Mouse (Mus musculus): ENCODE results near the gene Cacna2d2. TPM values are rescaled to one million over a fixed set of nuclear protein-coding genes. Genes with fewer than 3 reads are reported as not detected.
A peak's percentile ranks its signal among the peaks of the same experiment; 100 is the strongest.

The Cacna2d2 gene
- polyA plus RNA-seq, 1 experiment from 2014 or later, result 0.64 TPM

DNA sequence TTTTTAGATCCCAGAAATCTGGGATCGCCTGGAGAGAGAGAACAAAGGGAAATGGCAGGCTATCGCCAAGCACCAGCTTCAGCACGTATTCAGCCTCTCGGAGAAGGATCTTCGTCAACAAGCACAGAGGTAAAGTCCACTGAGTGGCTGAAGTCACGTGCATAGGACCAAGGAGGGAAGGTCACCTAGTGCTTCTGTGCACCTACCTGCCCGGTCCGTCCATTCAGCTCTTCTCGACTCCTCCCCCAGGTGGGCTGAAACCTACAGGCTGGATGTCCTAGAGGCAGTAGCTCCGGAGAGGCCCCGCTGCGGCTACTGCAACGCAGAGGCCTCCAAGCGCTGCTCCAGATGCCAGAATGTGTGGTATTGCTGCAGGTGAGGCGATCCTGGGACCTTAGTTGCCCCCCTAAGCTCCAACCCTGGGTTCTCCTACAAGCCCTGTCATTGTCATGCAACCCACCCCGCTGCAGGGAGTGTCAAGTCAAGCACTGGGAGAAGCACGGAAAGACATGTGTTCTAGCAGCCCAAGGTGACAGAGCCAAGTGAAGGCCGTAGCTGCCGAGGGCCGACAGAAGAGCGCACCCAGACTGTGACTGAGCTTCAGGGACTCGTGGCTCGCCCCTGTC lies 151.2 kb downstream of the Cacna2d2 start:
- ATAC-seq (replicated peaks; ENCODE audit: low FRiP score, low read depth) (no peak), DNase-seq (ENCODE audit: low spot score) (peak; percentile 49)
- H3K9ac ChIP-seq (ENCODE audit: low read depth, low read length), result peak overlapping the region; percentile 68; the same call in 1 of the 2 replicates
- H3K27ac ChIP-seq, result peak overlapping the region; percentile 76
- no peaks in the 10 kb centered on the region for H3K9me3 ChIP-seq (replicated peaks; ENCODE audit: low read length)
- no peaks in the 10 kb centered on the region for H3K27me3 ChIP-seq (ENCODE audit: insufficient read depth, low read length)
- H3K36me3 ChIP-seq (ENCODE audit: insufficient read depth, low read length), result no peaks in the 10 kb centered on the region
- TF ChIP-seq CTCF (IDR thresholded peaks at IDR 0.05; ENCODE audit: low read depth), result no peak
- H3K4me1 ChIP-seq (replicated peaks; ENCODE audit: insufficient read depth, low read length), result peaks cover 45% of the 10 kb centered on the region
- WGBS, result 40% methylated on average over 23 of the region's 23 CpGs
- peak overlapping the region; percentile 41 for H3K4me3 ChIP-seq (replicated peaks; ENCODE audit: low read depth, low read length)
- peak overlapping the region; percentile 75 for H3K4me2 ChIP-seq (ENCODE audit: low read length)

DNA sequence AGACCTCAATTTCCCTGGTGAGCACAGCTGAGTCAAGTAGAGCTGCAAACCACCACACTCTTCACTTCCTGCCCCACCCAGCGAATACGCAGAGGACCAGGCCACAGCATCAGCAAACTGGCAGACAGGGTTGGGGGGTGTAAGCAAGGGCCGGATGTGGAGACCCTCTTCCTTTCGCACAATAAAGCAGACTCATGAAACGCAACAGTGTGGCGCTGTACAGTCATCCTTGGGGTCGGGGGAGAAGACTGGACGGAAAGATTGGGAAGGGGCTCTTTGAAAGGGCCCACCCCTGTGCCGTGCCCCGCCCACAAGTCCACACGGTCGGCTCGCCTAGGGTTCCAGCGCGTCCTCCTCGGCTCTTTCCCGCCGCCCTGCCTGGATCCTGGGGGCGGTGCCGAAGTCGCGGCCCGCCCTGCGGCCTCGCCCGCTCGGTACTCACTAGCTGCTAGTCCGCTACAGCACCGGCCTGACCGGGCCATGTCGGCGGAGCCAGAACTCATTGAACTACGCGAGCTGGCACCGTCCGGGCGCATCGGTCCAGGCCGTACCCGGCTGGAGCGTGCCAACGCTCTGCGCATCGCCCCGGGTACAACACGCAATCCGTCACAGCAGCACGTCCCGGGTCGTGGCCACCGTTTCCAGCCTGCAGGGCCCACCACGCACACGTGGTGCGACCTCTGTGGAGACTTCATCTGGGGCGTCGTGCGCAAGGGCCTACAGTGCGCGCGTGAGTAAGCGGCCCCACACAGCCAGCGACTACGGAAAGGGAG lies 151.9 kb downstream of the Cacna2d2 start, which contains the start of gene Rassf1:
Rassf1 (plus strand) TSS at position 439 of the 773 bp plus-strand sequence.
- H3K9me3 ChIP-seq (replicated peaks; ENCODE audit: low read length), result no peaks in the 10 kb centered on the region
- no peaks in the 10 kb centered on the region for H3K36me3 ChIP-seq (ENCODE audit: insufficient read depth, low read length)
- peak within 1 kb of the TSS; percentile 68 for H3K9ac ChIP-seq (ENCODE audit: low read depth, low read length)
- ATAC-seq (replicated peaks; ENCODE audit: low FRiP score, low read depth), result 0 out of 2 replicates have a peak, but pooled peaks have one; percentile 6
- H3K4me1 ChIP-seq (replicated peaks; ENCODE audit: insufficient read depth, low read length), result peaks cover 52% of the 10 kb centered on the region
- H3K4me3 ChIP-seq (replicated peaks; ENCODE audit: low read depth, low read length), result peak within 1 kb of the TSS; percentile 41
- no peaks in the 10 kb centered on the region for H3K27me3 ChIP-seq (ENCODE audit: insufficient read depth, low read length)
- WGBS, result 1% methylated on average over 63 of the region's 63 CpGs
- peak; percentile 85 for DNase-seq (ENCODE audit: low spot score)
- H3K4me2 ChIP-seq (ENCODE audit: low read length), result peak within 1 kb of the TSS; percentile 75
- TF ChIP-seq CTCF (IDR thresholded peaks at IDR 0.05; ENCODE audit: low read depth), result no peak
- peak within 1 kb of the TSS; percentile 76 for H3K27ac ChIP-seq

DNA sequence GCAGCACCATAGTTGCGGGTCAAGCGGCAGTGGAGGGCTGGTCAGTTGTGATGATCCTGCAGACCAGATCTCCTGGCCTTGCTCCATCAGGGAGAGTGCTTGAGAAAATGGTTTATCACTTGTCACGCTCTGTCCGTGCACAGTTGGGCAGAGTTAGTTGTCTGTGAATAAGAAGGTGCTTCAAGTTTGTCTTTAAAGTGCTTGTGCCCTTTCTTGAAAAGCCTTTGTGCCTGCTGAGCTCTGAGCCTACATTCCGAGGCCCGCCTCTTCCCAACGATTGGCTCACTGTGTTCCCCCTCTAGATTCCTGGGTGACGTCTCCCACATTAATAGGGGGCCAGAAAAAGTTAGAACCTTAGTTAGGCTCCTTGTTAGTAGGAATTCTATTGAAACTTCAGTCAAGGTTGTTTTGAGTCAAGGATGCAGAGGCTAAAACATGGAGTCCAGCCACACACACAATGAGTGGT lies 152.5 kb downstream of the Cacna2d2 start:
- H3K4me1 ChIP-seq (replicated peaks; ENCODE audit: insufficient read depth, low read length), result peaks cover 54% of the 10 kb centered on the region
- peak overlapping the region; percentile 75 for H3K4me2 ChIP-seq (ENCODE audit: low read length)
- no peaks in the 10 kb centered on the region for H3K9me3 ChIP-seq (replicated peaks; ENCODE audit: low read length)
- TF ChIP-seq CTCF (IDR thresholded peaks at IDR 0.05; ENCODE audit: low read depth), result no peak
- H3K27ac ChIP-seq, result peak overlapping the region; percentile 76
- no peaks in the 10 kb centered on the region for H3K36me3 ChIP-seq (ENCODE audit: insufficient read depth, low read length)
- no peaks in the 10 kb centered on the region for H3K27me3 ChIP-seq (ENCODE audit: insufficient read depth, low read length)
- H3K9ac ChIP-seq (ENCODE audit: low read depth, low read length), result peak overlapping the region; percentile 68
- WGBS, result 14% methylated on average over 8 of the region's 8 CpGs
- DNase-seq (ENCODE audit: low spot score), result peak; percentile 66
- ATAC-seq (replicated peaks; ENCODE audit: low FRiP score, low read depth), result no peak
- peak overlapping the region; percentile 41 for H3K4me3 ChIP-seq (replicated peaks; ENCODE audit: low read depth, low read length)

DNA sequence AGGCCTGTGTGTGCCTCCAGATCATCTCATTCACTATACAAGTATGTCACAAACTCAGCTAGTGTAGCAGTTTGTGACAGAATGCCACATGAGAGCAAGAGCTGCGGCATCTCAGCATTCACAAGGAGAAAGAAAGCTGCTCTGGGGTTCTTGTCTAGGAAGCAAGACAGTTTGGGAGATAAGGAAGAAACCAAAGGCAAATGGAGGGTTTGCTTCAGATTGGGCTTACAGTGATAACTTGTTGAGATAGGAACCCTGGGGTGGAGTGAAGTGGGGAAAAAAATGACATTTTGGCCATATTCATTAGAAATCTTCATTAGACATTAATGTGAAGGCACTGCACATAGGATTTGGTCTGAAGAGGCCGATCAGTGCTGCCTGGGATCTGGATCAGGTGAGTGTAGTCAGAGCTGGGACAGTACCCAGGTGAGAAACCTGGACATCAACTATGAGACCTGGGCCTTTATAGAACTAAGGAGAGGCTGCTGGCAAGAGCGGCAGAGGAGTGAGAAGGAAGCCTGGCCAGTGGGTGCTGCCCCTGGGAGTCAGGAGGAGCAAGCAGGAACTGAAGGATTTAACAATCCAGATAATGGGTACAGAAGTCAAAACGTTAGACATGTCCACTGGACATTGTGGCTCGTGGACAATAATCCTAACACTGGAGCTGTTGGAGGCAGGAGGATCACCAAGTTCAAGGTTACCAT lies 153.4 kb downstream of the Cacna2d2 start:
- Histone ChIP-seq H3K9ac (ENCODE audit: low read depth, low read length) (no peak overlapping the region; the same call in 1 of the 2 replicates), H3K9me3 (replicated peaks; ENCODE audit: low read length) (no peaks in the 10 kb centered on the region), H3K36me3 (ENCODE audit: insufficient read depth, low read length) (peaks cover 6% of the 10 kb centered on the region), H3K27me3 (ENCODE audit: insufficient read depth, low read length) (no peaks in the 10 kb centered on the region), H3K27ac (peak overlapping the region; percentile 97), H3K4me1 (replicated peaks; ENCODE audit: insufficient read depth, low read length) (peaks cover 49% of the 10 kb centered on the region), H3K4me3 (replicated peaks; ENCODE audit: low read depth, low read length) (peak overlapping the region; percentile 38; the same call in 1 of the 2 replicates), H3K4me2 (ENCODE audit: low read length) (peak overlapping the region; percentile 75)
- ATAC-seq (replicated peaks; ENCODE audit: low FRiP score, low read depth) (no peak), DNase-seq (ENCODE audit: low spot score) (no peak)
- WGBS, result 65% methylated on average over 5 of the region's 5 CpGs
- TF ChIP-seq CTCF (IDR thresholded peaks at IDR 0.05; ENCODE audit: low read depth), result no peak

DNA sequence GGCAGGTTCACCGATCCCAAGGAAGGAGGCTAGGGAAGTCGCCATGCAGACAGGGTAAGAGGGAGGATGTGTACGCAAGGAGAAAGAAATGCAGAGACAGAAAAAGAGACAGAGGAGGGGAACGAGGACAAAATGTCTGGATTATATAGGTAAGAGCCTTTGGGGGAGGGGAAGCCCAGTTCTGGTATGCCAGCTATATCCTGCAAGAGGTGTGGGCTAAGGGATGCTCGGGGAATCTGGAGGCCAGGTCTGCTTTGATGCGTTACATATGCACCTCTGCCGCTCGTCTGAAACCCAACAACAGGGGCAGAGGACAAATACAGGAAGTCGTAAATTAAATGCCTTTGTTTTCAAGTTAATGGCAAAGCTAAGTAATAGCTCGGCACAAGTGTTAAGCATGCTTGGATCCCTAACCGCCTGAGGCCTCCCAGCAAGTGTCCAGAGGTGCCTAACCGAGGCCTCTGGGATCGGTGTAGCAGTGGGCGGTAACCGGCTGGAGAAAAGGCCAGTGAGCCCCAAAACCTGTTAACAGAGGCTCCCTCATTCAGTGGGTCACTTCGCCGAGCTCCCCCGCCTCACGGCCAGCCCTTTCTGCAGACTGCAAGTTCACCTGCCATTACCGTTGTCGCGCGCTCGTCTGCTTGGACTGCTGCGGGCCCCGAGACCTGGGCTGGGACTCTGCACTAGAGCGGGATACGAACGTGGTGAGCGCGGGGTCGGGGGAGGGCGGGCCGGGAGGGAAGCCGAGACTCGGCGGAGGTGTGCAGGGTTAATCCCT lies 154.3 kb downstream of the Cacna2d2 start:
- no peak for TF ChIP-seq CTCF (IDR thresholded peaks at IDR 0.05; ENCODE audit: low read depth)
- Histone ChIP-seq H3K4me3 (replicated peaks; ENCODE audit: low read depth, low read length) (peak overlapping the region; percentile 38), H3K27ac (peak overlapping the region; percentile 97), H3K9me3 (replicated peaks; ENCODE audit: low read length) (no peaks in the 10 kb centered on the region), H3K27me3 (ENCODE audit: insufficient read depth, low read length) (no peaks in the 10 kb centered on the region), H3K4me2 (ENCODE audit: low read length) (peak overlapping the region; percentile 75), H3K9ac (ENCODE audit: low read depth, low read length) (peak overlapping the region; percentile 59), H3K36me3 (ENCODE audit: insufficient read depth, low read length) (peaks cover 15% of the 10 kb centered on the region), H3K4me1 (replicated peaks; ENCODE audit: insufficient read depth, low read length) (peaks cover 49% of the 10 kb centered on the region)
- WGBS, result 2% methylated on average over 37 of the region's 37 CpGs
- ATAC-seq (replicated peaks; ENCODE audit: low FRiP score, low read depth) (peak; percentile 45), DNase-seq (ENCODE audit: low spot score) (peak; percentile 88)

All from kidney, postnatal 0 days (tissue).